Mouse (Mus musculus) left cerebral cortex, postnatal 25 days (tissue): ENCODE data around the gene Gna15. TPM values are rescaled to one million over a fixed set of nuclear protein-coding genes. Genes with fewer than 3 reads are reported as not detected.

ENCODE experiments used
- DNase-seq, 2 experiments: peaks; one replicate each; pipeline ENCODE4 v3.0.0; 2022; ENCODE audit warnings: low spot score in 2 of 2, mixed read lengths in 1 of 2
- intact Hi-C: fragments of 180-260 bp; cut with DNase I; formaldehyde crosslinking; loops from one replicate; pipeline ENCODE4 v1.15.1; 2025
- total RNA-seq, 2 experiments: library from RNA; stranded (reverse); gene quantifications; 2 replicates each; pipeline ENCODE4 v1.2.3; 2021

Gna15 gene
- total RNA-seq, 2 experiments from 2014 or later, result 2.0 to 3.1 TPM

- peak; percentile 70 to 77 for DNase-seq
- intact Hi-C loops, result loop anchor here (10.0 kb wide), 1 partner anchor 1874 kb away; the partner anchor contains the start of genes Cdc34 and Gzmm
Observed at GRCm38 (mm10) chr10:81559163-81559626, 35.2 kb upstream of the Gna15 start, which contains the start of gene Aes. Gene Aes (plus strand): TSS chr10:81559488.

GRCm38 (mm10) chr10:81557491-81557890, 33.5 kb upstream of the Gna15 start:
- DNase-seq, result no peak
- intact Hi-C loops, result loop anchor here (10.0 kb wide), 1 partner anchor 1873 kb away; the partner anchor contains the start of genes Cdc34 and Gzmm

GRCm38 (mm10) chr10:81556282-81556681, 32.3 kb upstream of the Gna15 start:
- DNase-seq, result no peak
- intact Hi-C loops, result loop anchor here (10.0 kb wide), 1 partner anchor 1871 kb away; the partner anchor contains the start of genes Cdc34 and Gzmm

DNA sequence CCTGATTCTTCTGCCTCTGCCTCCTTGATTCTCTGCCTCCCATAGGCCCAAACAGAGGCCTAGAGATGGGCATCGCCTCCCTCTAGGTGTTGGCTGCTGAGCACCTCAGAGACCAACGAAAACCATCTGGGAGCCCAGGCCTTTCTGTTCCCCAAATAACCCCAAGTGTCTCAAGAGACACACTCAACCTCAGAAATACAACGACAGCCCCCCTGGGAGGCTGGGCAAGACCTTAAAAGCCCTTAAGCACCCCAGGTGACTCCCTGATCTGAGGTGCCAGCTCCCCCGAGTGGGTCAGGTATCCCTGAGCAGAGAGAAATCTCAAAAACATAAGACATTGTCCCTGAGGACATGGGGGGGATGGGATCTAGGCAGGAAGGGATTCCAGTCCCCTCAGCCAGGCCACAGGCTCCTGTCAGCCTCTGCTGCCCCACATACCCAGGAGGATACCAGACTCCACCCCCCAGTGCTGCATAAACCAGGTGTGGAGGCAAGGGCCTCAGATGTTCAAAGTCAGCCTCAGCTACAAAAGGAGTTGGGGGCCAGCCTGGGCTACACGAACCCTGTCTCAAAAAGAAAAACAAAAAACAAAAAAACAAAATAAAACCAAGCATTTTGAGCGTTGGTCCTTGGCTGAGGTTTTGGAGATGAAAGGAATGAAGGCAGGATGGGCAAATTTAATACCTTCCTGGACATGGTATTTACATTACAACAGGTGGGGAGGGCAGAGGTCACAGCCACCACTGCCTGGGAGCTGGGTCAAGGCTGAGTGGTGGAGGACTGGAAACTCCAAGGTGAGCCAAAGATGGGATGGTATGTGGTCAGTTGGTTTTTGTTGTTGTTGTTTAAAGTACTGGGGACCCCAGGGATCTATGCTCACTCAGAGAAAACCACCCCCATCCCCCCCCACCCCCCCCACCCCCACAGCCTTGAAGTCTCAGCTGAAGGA, 30.1 kb upstream of the Gna15 start:
- DNase-seq, result no peak
- intact Hi-C loops, result loop anchor here (10.0 kb wide), 1 partner anchor 1869 kb away; the partner anchor contains the start of genes Cdc34 and Gzmm

DNA sequence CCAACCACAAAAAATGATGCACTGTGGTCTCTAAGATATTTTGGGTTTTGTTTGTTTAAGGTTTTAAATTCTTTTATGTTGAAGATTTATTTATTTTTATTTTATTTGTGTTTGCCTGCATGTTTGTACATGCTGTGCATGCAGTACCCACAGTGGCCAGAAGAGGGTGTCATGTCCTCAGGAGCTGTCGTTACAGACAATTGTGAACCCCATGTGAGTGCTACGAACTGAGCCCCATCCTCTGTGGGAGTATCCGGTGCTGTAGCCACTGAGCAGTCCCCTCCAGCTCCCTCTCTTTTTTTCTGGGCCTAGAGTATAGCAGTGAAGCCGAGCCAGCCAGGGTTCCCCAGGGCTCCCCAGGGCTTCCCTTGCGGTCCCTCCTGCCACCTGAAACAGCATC, 29.2 kb upstream of the Gna15 start:
- no peak for DNase-seq
- intact Hi-C loops, result loop anchor here (10.0 kb wide), 1 partner anchor 1868 kb away; the partner anchor contains the start of genes Cdc34 and Gzmm

GRCm38 (mm10) chr10:81551597-81552102, 27.6 kb upstream of the Gna15 start:
- intact Hi-C loops, result loop anchor here (2.0 to 10.0 kb wide), 2 partner anchors 49 to 1867 kb away; partner anchors contain the start of genes Cdc34 and Gzmm
- peak; percentile 83 to 88 for DNase-seq

GRCm38 (mm10) chr10:81550257-81550656, 26.2 kb upstream of the Gna15 start:
- intact Hi-C loops, result loop anchor here (2.0 to 10.0 kb wide), 2 partner anchors 47 to 1865 kb away; partner anchors contain the start of genes Cdc34 and Gzmm
- DNase-seq, result no peak

DNA sequence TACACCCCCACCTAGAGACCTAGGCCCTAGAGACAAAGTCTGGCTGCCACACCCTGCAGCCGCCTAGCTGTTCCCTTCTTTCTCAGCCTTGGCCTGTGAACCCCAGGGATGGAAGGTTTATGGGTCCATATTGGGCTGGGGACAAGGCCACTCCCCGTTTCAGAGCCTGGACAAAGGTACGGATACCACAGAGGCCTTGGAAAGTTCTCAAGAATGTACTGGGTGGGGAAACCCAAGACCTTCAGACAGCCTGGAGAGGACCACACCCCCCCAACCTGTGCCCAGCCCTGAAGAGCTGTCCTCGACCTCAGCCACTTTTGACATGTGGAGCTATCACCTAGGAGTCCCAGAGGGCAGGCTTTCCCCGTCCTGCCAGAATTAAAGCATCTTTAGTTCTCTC, 24.9 kb upstream of the Gna15 start:
- no peak for DNase-seq
- intact Hi-C loops, result no loop called here

DNA sequence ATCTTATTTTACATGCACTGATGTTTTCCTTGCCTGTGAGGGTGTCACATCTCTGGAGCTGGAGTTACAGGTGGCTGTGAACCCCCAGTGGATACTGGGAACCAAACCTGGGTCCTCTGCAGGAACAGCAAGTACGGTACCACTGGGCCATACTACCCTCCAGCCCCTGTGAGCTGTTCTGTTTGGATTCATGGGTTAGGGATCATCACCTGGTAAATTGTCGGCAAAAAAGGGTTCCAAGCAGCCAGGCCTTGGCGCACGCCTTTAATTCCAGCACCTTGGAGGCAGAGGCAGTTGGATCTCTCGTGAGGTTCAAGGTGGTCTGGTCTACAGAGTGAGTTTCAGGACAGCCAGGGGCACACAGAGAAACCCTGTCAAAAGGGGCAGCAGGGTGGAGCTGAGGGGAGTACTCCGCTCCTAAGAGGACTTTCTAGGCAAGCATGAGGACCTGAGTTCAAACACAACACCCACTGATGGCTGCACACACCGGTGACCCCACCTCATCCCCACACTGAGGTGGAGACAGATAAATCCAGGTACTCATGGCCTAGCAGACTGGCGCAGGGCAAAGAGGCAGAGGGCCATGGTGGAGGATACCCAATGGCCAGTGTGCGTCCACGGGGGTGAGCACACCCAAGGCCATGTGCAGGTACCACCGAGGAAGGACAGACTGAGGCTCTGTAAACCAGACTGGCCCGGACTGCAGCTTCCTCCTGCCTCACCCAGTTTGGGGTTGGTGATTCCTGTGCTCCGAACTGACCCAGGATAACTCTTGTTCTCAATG, 23.0 kb upstream of the Gna15 start:
- intact Hi-C loops, result no loop called here
- DNase-seq, result no peak

GRCm38 (mm10) chr10:81546332-81546731, 22.3 kb upstream of the Gna15 start:
- no peak for DNase-seq
- intact Hi-C loops, result no loop called here

DNA sequence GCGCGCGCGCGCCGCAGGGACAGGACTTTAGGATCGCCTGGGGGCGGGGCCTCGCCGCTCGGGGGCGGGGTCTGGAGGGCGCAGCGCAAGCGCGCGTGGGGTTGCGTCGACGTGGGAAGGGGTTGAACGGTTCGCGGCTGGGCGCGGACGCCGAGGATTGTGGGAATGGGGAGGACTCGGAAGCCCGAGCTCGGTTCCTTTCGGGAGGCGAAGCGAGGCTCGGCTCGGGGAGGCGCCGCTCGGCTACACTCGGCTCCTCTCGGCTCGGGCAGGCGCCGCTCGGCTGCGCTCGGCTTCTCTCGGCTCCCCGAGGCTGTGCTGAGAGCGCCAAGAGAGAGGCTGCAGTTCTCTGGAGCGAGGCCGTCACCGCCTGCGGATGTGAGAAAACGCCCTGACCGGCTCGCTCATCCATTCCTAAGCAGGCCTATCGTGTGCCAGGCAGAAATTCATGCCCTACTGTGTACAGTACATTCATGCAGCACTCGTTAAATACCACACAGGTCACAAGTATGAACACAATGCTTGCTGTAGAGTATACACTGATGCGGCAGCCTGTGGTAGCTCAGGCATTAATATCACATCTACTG, 21.2 kb upstream of the Gna15 start, which contains the start of gene Gna11:
Gna11 (minus strand) TSS at position 30 of the 587 bp plus-strand sequence.
- intact Hi-C loops, result no loop called here
- DNase-seq, result peak; percentile 99

- intact Hi-C loops, result no loop called here
- no peak for DNase-seq
Observed at GRCm38 (mm10) chr10:81544296-81545160, 20.5 kb upstream of the Gna15 start.

GRCm38 (mm10) chr10:81543633-81544032, 19.6 kb upstream of the Gna15 start:
- intact Hi-C loops, result no loop called here

DNA sequence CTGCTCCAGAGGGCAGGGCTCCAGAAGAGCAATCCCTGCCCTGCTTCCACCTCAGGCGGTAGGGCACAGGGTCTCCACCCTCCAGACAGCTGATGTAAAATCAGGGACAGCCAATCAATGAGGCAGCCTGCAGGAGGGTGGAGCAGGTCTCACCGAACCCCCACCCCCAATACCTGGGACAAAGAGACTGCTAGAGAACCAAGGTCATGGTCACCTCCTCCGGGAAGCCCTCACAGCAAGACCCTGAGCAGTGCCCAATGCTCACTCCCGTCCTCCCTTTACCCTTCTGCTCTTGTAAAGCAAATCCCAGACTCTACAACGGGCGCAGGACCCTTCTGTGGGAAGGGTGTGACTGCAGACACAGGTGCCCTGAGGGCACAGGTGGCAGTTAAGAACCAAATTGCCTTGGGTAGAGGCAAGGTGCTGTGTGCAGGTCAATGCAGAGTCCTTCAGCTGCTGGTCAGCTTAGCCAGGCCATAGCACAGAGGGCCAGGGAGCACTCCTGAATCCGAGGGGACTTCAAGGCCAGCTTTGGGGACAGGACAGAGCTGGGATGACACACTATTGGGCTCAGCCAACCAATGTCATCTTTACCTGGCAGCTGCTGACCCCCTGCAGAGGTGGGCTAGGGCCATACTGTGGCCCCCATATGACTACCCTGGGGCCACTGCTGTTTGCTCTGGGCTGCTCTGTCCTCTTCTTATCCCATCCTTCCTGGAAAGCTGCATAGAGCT, 18.9 kb upstream of the Gna15 start:
- DNase-seq, result no peak
- intact Hi-C loops, result no loop called here

More at GRCm38 (mm10) chr10:81543633-81544032, 19.6 kb upstream of the Gna15 start:
- no peak for DNase-seq

GRCm38 (mm10) chr10:81541803-81542202, 17.8 kb upstream of the Gna15 start:
- intact Hi-C loops, result no loop called here
- no peak for DNase-seq

DNA sequence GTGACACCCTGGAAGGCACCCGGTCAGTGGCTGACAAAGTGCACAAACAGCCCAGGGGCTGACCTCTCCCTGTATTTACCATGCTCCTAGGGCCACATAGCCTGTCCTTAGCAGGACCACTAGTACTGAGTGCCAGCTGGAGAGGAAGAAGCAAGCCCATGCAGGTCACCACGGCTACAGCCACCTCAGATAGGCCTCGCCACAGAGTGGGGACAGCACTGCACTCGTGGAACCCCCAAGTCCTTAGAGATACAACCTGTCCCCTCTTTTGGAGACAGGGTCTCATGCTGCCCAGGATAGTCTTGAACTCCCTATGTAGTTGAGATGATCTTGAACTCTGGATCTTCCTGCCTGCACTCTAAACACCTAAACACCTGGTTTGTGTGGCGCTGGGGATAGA, 17.3 kb upstream of the Gna15 start:
- DNase-seq, result no peak
- intact Hi-C loops, result no loop called here

GRCm38 (mm10) chr10:81538321-81539048, 14.5 kb upstream of the Gna15 start:
- DNase-seq, result peak in 1 of 2 experiments; percentile 67
- intact Hi-C loops, result no loop called here
